ENCODE assay signal across 10 mouse cellular contexts in genomic region chr12:102395537-102395936, GRCm38 (mm10).
"Had no signal": no experiment of that assay in that cellular context is flagged by ENCODE, and none has a peak within 500 bp of the region (broad histone marks: within the 10 kb centered on the region; RNA-seq: fewer than 3 reads in every experiment).

No protein-coding gene starts in this region.

- DNase-seq: kidney, adult 8-10 months; kidney, postnatal 25 days; liver; liver, embryonic 13.5 days; liver, postnatal 0 days; lung, postnatal 14 days; right cerebral cortex, adult 18-20 months; right cerebral cortex, postnatal 25 days; thymus, postnatal 4 days had no signal

- ATAC-seq: liver, postnatal 0 days; midbrain, embryonic 16.5 days had no signal
